Mouse (Mus musculus) spleen, postnatal 36 days (tissue): ENCODE measurements around the gene Ppp2r2d.

ENCODE experiments used
- DNase-seq, 2 experiments: peaks; one replicate each; pipeline ENCODE4 v3.0.0; 2022; ENCODE audit warnings: low spot score in 2 of 2, mixed read lengths in 1 of 2

Gene Ppp2r2d

DNA sequence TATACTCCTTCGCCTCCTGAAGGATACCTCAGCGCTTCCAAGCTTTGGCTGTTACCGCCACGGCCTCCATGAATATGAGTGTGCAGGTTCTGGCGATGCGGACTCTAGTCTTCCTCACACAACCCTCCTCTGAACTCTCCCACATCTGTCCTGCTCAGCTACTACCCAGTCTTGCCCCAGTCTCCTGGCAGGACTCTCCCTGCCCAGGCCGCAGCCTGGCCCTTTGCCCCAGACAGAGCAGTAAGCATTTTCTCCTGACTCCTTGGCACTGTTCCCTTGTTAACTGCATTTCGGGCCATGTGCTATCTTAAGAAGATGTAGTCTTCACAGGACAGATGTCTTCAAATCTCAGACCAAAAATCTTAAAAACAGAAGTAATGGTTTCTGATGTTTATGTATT, 75.7 kb downstream of the Ppp2r2d start:
- DNase-seq = no peak

- no peak for DNase-seq
These were observed 78.0 kb downstream of the Ppp2r2d start for GRCm38 (mm10) chr7:138923756-138924425.

DNA sequence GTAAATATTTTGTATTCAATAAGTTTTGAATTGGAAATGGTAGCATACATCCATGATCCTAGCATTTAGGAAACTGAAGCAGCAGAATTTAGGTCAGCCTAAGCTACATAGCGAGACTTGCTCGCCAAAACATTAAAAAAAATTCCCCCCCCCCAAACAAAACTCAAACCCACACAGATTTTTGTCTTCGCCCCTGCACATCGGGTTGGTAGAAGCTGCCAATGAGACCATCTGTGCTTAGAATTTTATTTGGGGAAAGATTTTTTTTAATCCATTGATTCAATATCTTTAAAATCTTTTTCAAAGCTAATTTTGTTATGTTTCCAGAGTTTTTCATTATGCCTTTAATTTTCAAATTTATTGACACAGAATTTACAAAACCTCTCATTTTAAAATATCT, 82.6 kb downstream of the Ppp2r2d start:
- DNase-seq = no peak
